Mouse (Mus musculus) liver, embryonic 14.5 days (tissue): ENCODE measurements at regions not wholly inside any gene's neighbourhood (a gene's known extent, or its start where the extent isn't known, plus 50 kb on each side); places are given as distances from the start of the nearest gene placed in this dataset.

Source experiments
- CTCF ChIP-seq: IDR thresholded peaks from 2 replicates; pipeline ENCODE4 v1.5.1; 2016; ENCODE audit warnings: antibody characterized with exemption, low read depth, control low read depth
- EP300 ChIP-seq: IDR thresholded peaks from 2 replicates; pipeline ENCODE4 v1.6.1; 2016; ENCODE audit warnings: antibody characterized with exemption, low read depth

GRCm38 (mm10) chr5:133790726-133791125 lies 308.8 kb upstream of the Castor2 start:
- no peak for TF ChIP-seq EP300
- TF ChIP-seq CTCF = no peak
